Mouse (Mus musculus) cerebellum, adult 18-20 months (tissue): ENCODE data around the gene Bhlhe40.

Source experiments
- DNase-seq, 2 experiments: peaks; one replicate each; pipeline ENCODE4 v3.0.0; 2021

The Bhlhe40 gene

DNA sequence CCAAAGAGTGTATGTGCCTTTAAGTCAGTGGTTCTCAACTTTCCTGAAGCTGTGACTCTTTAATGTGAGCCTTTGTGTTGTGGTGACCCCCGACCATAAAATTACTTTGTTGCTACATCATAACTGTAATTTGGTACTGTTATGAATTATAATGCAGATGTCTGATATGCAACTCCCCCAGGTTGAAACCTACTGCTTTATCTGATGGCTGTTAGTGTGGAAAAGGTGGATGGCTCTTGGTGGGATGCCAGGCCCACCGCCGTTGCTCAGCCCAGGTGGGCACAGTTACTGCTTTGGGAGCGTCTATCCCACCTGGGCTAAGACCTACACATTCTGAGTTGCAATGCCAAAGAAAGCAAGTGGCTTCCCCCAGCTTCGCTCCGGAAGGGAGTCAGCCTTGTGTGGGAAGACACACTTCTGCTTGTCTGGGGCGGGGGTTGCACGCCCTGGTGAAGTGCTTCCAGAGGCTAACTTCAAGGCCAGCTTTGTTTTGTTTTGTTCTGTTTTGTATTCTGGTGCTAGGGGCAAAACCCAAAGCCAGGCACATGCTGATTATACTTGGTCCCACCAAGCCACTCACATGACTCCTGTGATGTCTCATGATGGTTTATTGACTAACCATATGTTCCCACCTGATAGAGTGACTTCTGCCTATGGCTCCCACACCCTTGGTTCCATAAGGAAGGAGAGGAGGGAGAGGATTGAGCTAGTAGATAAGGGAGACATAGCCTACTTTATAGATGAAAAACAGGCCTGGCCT, 34.7 kb downstream of the Bhlhe40 start:
- no peak for DNase-seq

DNA sequence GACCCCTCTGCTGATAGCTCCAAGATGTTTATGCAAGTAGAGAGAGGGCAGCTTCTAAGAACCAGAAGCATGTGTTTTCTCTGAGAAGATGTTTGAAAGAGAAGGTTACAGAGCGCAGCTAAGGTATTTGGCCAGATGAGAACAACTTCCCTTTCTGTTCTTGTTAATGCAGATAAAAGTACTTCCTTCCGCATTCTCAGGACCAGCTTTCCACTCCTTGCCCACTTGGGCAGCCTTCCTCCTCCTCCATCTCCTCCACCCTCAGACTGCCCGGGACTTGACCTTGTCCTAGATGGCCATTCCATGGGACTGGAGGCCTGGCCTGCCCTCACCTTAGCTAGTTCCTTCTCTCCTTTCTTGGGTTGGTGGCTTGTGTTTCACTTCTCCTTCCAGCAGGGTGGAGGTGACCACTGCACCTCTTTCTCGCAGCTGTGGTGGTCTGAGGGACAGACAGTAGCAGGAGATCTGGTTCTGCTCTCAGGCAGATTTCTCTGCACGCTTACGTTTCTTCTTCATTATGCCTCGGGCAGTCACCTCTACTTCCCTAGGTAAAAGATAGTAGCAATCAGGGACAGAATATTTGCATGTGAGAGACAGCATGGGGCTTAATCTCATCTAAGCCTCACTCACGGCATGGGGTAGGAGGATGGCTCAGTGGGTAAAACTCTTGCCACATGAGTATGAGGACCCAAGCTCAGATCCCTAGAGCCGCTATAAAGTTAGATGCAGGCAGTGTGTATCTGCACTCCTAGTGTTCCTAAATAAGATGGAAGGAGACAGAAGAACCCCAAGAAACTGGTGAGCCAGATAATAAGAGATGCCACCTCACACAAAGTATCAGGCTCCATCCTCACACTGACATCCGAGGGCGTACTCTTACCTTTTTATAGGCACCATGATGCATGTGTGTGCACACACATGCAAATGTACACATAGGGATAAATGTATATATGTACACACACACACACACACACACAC, 35.7 kb downstream of the Bhlhe40 start:
- no peak for DNase-seq

DNA sequence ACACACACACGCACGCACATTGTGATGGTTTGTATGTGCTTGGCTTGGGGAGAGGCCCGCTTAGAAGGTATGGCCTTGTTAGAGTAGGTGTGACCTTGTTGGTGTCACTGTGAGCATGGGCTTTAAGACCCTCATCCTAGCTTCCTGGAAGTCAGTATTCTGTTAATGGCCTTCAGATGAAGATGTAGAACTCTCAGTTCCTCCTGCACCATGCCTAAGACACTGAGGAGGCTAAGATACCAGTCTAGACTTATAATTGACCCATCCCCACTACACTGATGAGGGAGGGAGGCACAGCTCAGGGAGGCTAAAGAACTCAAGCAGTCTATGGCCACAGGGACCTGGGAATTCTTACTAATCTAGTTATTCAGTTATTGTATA, 36.4 kb downstream of the Bhlhe40 start:
- DNase-seq: no peak

DNA sequence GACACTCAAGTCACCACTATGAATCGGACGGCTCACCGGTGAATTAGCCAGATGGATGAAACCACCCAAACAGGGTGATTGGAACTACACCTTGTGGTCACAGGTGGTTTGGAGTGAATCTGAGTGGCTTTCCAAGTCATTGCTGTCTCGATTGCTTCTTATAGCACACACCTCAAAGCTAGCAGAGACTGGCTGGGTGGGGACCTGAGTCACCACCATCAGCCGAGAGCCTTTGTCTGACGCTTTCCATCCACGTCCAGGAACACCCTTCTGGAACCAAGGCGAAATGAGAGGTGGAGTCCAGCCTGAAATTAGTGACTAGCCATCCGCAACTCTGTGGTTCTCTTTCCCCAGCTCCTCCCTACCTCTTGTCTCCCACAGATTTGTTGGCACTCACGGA, 36.9 kb downstream of the Bhlhe40 start:
- no peak for DNase-seq

DNA sequence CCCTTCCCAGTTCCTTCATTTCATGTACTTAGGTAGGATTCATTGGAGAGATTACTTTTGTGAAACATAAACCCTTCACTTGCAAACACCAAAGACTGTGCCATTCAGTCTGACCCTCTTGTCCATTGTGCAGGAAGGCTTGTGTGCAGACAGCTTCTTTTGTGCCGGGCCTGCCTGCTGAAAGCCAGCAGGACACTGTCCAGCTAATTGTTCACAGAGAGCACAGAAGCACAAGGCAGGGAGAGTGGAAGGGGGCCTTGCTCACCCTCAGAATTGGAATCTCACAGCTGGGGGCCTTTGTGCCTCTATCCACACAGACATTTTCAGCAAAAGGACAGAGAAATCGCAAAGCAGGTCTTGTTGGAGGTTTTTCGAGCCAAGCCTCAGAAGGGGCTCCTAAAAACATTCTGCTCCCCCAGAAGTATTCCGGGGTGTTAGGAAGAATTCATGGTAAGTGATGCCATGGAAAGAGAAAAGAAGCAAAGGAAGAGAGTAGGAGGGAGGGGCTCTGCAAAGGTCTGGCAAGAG, 38.0 kb downstream of the Bhlhe40 start:
- DNase-seq: no peak

DNA sequence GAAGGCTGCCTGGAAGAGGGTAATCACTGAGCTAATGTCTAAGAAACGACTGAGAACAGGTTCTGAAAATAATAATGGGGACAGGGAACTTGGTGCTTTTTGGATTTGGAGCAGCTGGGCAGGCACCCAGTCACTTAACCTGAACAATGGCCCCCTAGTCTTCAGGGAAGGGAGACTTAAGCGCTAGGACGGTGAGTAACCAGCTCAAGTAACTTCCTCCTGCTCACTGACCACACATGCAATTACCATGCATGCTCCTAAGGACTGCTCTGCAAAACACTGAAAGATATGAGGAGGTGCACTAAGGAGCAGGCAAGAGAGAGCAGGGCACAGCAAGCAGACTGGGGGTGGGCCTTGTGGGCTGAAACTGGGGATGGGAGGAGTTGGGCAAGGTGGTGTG, 39.2 kb downstream of the Bhlhe40 start:
- no peak for DNase-seq

DNA sequence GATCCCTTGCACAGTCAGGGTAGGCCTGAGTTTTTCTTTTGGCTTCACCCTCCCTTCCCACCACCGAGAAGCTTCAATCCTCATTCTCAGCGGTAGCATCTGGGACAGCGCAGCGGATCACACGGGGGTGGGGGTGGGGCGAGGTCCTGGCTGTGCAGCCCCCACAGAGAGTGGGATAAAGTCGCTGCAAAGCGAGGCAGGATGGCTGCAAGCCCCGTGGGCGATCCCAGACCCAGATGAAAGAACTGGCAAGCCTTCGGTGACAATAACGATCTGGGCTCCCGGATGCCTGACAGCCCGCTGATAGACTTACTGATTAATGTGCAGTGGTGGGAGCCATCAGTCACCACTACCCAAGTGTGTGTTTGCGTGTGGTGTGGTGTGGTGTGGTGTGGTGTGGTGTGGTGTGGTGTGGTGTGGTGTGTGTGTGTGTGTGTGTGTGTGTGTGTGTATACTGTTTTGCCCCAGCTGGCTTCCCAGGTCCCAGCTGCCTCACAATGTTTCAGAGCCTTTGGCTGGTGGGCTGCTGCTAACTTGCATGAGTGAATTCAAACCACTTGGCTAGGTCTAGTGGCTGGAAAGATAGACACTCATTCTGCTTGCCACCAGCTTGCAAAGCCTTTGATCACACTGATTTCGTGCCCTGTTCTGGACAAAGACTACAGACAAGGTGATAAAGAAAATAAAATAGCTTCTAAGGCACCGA, 40.4 kb downstream of the Bhlhe40 start:
- DNase-seq: no peak

DNA sequence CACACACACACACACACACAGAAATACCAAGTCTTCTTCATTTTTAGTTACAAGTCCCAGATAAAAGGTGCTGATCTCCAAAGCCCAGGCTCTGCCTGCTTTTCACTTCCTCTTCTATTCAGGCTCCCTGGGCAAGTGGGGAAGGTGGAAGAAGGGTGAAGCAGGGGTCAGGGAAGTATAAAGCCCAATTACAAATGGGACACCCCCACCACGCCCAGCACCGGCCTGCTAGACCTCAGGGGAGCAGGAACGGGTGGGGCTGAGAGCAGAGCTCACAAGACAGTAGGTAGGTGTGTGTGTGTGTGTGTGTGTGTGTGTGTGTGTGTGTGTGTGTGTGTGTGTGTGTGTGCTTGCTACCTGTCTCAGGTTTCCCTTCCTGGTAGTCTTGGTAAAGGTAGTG, 42.2 kb downstream of the Bhlhe40 start:
- no peak for DNase-seq

DNA sequence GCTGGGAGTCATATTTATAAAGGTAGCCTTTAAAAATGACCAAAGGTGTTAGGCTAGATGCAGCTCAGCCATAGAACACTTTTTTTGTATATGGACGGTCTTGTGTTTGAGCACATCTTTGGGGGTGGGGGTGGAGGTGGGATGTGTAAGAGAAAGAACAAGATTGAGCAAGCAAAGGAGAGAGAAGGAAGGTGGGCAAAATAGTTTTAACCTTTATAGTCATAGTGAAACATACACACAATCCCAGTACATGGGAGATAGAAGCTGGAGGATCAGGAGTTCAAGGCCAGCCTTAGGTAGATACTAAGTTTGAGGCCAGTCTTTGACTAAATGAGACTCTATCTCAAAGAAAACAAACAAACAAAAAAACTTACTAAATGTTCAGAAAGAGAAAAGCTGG, 42.7 kb downstream of the Bhlhe40 start:
- no peak for DNase-seq

DNA sequence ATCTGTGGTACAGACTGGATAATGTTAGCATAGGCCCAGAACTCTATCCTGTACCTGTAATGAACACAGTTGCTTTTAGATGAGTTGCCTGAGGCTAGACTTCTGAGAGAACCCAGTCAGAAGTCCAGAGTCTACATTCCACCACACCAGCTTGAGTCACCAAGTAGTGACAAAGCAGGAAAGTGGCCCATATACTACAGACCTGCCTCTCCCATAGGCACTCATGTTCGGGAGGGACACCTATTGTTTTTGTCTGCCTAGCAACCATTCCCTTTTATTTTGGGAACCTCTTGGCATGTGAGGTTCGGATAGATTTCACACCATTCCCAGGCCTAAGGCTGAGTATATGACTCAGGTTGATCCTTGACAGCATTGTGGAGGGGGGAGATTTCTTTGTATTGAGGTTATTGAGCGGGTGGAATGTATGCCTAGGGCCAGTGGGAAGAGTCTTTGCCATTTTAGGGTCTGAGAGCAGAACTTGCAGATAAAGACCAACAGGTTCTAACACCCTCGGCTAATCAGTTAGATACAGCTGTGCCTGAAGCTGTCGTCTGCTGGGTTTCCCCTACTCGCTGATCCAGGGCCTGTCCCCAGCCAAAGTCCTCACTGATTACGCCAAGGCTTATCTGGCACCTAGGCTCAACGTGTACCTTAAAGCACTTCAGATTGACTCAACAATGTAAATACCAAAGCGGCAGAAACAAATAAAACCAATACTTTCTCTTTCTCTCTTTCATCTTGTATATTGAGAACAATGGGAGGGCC, 44.1 kb downstream of the Bhlhe40 start:
- no peak for DNase-seq

DNA sequence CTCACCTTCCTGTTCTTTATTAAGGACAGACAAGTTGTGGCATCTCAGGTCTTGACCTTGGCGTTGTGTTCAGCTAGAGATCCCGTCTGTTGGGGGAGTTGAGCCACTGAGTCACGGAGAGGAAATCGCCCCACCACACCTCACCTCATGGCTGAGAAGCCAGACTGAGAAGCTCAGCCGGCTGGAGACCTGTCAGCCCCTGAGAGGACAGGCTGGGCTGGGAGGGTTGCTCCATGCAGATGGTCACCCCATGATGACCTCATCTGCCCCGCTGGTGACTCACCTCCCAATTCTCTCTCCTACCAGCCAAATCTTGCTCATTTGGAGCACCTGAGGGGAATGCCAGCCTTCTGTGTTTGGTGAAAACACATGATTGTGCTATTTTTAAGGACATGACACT, 45.5 kb downstream of the Bhlhe40 start:
- peak; percentile 62 to 74 for DNase-seq

DNA sequence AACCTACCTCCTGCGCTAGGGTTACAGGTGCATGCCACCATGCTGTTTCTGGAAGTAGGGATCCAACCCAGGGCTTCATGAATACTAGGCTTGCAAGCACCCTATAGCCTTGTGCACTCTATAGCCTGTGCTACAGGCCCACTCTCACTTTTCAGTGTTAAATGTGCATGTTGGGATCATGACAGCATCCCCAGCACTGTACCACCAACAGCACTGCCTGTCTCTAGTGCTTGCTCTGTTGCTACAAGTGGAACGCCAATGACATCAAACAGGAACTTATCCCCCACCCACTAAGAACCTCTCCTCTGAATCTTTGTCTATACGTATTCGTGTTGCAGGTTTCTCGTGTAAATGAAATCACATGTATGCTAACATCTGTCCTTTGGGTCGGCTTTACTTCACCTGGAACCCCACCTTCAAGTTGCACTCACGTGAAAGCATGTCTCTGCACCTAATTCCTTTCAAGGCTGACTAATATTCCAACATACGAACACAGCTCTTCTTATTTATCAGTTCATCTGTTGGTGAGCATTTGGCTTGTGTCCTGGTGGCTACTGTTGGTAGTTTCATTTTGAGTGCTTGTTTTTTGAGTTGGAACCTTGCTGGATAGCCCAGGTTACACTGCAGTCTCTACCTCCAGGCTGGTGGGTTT, 46.7 kb downstream of the Bhlhe40 start:
- no peak for DNase-seq

DNA sequence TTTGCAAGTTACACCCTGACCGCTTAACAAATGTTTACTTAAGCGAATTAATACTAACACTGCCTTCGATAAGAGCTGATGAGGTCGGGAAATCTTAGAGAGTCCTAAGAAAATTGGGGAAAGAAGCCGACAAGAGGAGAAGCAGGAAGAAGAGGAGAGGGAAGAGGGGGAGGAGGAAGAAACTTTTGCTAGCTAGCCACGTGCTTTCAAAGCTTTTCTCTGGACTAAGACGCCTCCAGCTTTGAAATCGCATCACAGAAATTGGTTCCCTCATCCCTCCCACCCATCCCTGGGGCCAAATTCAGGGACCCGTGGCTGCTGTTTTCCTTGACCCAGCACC, 48.7 kb downstream of the Bhlhe40 start:
- DNase-seq: no peak

DNA sequence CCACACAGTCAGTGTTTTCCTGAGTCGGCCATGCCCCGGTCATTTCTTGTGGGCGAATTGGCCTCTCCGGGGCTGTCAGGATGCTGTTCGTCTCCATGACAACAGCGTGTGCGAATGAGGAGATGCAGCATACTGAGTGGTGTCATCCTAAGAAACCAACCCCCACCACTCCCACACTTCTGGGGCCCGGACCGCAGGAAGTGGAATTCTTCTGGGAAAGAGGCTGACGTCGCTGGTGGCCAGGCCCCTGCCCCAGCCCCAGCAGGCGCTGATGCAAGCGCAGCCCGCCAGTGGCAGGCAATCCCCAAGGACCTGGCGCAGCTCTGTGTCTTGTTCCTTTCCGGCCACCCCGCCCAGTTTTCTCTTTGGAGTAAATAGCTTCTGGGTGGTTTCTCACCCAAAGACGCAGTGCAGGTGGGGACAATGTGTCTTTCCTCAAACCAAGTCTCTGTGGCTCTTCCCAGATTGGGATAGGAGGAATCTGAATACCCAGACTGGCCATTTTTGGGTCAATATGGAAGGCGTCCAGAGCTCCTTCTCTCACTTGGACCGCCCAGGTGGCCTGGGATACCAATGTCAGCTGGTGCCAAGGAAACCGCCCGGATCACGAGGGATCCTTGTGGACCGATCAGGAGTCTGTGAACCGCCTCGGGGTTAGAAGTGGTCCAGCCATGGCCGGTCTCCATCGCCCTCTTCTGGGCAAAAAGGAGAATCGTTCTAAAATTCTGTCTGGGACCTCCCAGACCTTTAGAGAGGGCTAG, 49.2 kb downstream of the Bhlhe40 start:
- peak; percentile 83 to 87 for DNase-seq

DNA sequence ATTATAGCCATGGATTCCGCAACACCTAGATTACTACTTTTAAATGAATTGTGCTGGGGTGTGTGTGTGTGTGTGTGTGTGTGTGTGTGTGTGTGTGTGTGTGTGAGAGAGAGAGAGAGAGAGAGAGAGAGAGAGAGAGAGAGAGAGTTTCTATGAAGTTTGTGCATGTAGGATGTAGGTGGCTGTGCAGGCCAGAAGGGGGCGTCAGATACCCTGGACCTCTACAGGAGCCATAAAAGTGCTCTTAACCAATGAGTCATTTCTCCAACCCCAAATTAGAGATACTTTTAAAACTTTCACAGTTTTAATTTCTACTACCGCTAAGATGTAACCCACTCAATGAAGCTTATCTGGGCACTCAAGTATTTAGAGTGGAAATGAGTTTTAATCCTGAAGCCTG, 50.2 kb downstream of the Bhlhe40 start:
- no peak for DNase-seq

DNA sequence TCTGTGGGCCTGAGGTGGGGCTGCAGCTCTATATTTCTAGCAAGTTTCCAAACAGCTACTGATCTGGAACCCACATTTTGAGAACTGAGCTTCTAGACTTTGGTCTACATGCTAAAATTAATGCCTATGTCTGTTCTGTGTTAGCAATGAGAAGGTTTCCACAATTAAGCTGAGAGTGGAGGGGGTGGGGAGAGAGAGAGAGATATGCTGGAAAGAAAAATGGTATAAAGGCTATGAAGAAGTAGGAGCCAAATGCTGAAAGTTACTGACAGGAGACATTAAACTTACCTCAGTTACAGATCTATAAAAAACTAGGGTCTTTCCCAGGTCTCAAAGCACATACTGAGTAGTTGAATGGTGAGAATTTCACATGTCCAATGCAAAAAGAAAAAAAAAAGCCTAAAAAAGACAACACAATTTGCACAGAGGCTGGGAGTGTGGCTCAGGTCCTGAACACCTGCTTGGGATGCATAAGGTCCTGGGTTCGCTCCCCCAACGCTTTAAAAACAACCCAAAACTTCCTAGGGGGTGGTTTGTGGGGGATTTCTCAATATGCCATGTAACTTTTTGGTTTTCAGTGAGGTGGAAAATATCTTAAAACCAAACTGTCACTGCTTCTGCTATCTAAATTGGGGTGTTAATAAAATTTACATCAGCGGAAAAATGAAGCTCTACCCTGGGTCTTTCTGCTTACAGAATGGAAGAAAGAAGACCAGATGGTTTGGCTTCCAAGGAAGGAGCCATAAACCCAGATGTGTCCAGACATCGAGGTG, 50.9 kb downstream of the Bhlhe40 start:
- no peak for DNase-seq

DNA sequence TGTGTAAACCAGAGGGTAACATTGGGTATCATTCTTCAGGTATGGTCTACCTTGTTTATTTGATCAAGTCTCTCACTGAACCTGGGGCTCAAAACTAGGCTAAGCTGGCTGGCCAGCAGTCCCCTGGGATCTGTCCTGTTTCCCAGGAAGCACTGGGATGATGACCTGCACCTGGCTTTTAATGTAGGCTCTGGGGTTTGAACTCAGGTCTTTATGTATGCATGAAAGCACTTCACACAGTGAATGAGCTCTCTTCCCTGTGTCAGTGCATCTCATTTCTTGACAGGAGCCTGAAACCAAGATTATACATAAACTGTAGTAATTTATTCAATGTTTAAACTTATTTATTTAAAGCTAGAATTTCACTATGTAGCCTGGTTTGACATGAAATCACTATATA, 51.7 kb downstream of the Bhlhe40 start:
- no peak for DNase-seq

DNA sequence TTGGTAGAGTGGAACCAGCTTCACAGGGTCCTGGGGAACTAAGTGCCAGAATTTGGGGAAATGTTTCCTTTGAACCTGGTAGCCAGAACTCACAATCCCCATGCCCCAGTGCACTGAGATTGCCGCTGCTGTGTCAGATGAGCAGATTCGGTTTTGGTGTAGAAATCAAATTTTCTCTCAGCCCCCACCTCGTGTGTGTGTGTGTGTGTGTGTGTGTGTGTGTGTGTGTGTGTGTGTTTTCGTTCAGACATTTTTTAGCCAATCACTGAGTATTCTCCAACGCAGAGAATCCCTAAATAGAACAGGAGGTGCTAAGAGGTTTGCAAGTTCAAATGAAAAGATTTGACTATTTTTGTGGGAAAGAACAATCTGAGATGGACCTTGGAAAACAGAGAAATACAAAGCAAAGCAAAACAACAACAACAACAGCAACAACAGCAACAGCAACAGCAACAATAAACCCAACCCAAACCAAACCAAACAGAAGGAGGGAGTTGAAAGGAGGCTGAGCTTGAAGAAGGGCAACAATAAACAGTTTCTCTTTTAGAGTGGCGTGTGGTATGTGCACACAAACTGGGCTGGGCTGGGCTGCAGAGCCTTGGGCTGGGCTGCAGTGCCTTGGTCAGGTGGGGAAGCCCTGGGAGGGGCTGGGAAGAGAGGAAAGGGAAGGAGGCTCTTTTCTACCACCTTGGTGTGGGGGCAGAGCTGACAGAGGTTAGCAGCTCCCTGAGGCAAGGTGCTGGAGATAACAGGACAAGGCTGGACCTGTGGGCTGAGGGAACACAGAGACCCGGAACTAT, 52.9 kb downstream of the Bhlhe40 start:
- DNase-seq: no peak
